Mouse (Mus musculus): ENCODE data around the gene Rnf113a2.

Gene Rnf113a2

DNA sequence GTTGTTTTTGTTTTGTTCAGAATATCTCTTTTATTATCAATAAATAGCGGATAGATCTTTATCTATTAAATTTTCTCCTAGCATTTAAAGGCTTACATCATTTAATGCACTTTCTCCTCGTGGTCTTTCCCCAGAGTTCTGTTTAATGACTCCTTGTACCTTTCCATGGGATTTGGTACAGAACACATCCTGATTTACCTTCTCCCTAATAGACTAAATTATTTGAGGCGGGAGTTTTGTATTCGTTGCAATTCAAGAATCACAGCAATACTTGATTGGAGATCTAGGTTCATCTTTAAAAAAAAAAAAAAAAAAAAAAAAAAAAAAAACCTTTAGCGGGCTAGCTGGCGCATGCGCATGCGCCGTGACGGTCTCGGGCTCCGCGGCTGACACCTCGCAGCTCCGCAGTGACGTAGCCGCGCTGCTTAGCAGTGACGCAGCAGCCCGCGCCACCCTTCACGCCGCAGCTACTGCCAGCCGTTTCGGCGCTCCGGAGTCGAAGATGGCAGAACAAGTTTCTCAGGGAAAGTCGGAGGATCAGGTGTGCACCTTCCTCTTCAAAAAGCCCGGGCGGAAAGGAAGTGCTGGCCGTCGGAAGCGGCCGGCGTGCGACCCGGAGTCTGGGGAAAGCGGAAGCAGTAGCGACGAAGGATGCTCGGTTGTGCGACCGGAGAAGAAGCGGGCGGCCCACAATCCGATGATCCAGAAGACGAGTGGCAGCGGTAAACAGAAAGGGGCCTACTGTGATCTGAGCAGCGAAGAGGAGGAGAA is at the start of gene Rnf113a2:
TSS of gene Rnf113a2 (plus strand) at position 363 of the 771 bp plus-strand sequence.
- DNase-seq = peak; percentile 75

DNA sequence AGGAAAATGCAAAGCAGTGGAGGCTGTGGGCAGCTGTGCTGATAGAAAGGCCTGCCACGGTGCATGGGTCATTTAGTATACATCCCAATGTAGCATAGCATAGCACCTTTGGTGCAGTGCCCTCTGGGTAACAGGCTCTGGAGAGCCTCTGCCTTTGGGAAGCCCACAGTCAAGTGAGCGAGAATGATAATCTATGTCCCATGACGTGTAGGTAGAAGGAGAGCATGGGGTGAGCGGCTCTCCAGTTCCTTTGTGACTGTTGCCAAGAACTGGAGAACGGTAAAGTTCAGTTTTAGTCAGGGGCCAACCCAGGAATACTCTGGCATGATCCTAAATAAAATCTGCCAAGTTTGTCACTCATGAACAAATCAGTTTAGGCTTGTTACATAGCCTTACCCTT is 45.3 kb upstream of the Rnf113a2 start:
- no peak for DNase-seq

GRCm38 (mm10) chr12:84373831-84374481 is 43.0 kb upstream of the Rnf113a2 start:
- DNase-seq = no peak

DNA sequence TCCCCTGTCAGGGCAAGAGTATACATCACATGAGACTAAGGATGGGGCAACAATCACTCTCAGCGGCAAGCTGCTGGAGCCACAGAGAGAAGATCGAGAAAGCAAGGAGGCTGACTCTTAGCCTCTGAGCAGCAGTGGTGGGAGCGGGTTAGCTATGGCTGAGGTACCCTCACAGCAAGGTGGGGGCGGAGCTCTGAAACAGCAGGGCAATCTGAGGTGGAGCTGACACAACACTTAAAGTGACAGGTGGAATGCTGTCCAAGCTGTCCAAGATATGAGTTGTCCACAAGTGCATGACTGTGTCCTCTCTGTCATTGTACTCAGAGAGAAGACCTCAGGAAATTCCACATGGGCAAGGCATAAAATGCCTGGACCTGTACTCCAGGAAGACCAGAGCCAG is 34.6 kb upstream of the Rnf113a2 start:
- no peak for DNase-seq

DNA sequence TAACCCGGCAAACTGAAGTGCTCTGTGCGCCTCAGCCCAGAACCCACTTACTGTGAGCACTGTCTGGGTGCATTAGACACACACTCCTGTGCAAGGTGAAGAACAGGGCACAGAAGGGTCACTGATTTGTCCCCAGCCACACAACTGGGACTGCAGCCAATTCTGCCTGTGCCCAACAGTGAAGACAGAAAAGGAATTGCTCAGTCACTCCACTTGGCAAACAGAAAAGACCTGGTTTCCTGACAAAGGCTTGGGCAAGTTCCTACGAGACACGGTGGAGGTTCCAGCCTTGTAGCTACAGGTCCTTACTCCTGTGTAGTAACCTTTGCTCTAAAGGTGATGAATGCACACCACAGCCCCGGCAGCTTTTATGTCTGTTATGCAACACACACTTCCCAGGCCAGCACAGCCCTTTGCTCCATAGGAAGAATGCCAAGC is 32.3 kb upstream of the Rnf113a2 start:
- DNase-seq = no peak

DNA sequence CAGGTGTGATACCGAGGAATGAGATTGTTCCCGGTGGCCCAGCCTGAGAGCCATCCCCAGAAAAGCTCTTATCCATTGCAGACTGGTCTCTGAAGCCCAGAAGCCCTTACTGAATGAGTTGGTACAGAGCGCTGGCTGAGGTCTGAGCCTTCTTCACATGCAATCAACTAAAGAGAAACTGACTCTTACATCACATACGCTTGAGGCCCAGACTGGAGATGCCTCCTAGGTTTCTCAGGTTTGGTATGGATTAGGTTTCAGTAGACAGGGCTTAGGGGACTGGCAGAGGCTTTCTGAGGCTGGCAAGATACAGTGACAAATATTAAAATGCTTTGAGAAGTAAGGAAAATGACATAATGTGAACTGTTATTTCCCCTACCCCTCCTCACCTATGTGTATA is 31.6 kb upstream of the Rnf113a2 start:
- no peak for DNase-seq

GRCm38 (mm10) chr12:84388097-84388496 is 28.9 kb upstream of the Rnf113a2 start:
- DNase-seq = no peak

GRCm38 (mm10) chr12:84388774-84389400 is 28.1 kb upstream of the Rnf113a2 start:
- DNase-seq = no peak

- no peak for DNase-seq
Observed at GRCm38 (mm10) chr12:84390336-84390735, 26.7 kb upstream of the Rnf113a2 start.

- no peak for DNase-seq
Observed at GRCm38 (mm10) chr12:84392681-84393080, 24.3 kb upstream of the Rnf113a2 start.

DNA sequence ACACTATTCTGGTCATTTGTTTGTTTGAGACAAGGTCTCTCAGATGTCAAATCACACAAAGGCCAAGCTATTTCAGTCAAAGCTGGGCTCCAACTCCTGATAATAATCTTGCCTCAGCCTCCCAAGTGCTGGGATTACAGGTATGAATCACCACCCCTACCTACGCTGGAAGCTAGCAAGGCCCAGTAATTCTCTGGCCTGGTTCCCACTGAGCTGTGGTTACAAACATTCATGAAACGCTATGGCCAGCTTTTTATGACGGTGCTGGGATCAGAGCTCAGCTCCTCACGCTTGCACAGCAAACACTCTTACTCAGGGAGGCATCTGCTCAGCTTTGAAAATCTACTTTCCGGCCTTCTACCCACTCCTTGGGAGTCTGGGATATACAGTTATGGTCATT is 23.1 kb upstream of the Rnf113a2 start:
- no peak for DNase-seq

- DNase-seq = no peak
Observed at GRCm38 (mm10) chr12:84396947-84397679, 19.9 kb upstream of the Rnf113a2 start.

GRCm38 (mm10) chr12:84397685-84398084 is 19.3 kb upstream of the Rnf113a2 start:
- DNase-seq = no peak

DNA sequence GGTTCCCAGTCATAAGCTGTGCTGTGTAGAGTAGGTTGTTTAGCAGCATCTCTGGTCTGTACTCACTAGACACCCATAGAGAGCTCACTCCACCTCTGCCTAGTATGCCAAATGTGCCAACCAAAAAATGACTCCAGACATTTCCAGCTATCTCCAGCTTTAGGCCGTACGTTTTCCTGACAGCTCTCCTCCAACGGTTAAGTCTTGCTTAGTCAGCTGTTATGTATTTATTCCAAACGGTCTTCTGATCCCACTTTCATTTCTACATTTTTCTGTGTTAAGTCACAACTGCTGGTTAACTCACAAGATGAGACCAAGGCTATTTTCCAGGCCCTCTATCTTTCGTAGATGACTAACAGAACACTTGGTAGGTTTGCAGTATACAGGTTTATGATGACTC is 18.4 kb upstream of the Rnf113a2 start:
- no peak for DNase-seq

DNA sequence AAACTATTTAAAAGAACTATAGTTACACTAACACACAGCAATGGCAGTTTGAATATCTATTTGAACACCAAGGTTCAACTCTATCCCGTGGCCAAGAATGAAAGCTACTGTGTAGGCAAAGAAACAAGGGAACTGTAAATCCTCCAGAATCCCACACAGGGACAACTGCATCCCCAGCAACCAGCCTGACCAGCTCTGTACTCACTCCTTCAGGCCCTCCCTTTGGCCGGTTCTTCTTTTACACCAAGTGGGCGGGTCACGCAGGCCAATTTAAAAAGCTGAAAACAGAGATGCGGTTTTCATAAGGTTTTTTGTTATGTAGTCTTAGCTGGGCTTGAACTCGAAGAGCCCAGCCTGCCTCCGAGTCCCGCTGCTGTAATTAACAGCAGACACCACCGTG is 17.9 kb upstream of the Rnf113a2 start:
- DNase-seq = no peak

DNA sequence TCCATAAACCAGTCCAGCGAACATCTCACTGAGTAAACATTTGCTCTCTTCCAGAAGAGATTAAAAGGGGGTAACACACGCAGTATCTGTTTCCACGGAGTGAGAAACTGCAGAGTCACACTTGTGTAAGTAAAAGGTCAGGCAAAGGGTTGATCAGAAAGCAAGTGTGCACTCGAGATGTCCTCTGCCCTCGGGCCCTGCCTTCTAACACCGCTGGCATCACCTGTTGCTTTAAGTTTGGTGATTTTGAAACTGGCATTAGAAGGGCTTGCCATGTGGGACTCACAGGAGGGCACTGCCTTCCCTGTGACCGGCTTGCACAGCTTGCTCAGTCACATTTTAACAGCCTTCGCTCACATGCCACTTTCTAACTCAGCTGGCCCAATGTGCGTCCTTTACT is 17.3 kb upstream of the Rnf113a2 start:
- DNase-seq = no peak

DNA sequence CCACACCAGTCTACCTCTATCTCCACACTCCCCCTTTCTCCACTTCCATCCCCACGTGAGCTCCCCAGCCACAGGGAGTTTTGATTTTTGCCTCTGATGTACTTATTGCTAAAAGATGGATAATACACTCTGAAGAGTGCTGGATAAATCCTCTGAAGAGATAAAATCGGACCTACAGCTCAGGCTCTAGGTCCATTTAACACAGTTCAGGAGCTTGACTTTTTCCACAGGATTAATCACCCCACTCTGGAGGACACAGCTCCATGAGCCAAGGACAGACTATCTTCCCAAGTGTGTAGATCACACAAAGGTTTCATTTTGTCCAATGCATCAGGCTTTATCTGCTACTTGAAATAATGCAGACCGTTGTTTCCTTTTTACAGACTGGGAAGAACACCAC is 16.9 kb upstream of the Rnf113a2 start:
- no peak for DNase-seq

- DNase-seq = no peak
Observed at GRCm38 (mm10) chr12:84400653-84401052, 16.3 kb upstream of the Rnf113a2 start.

DNA sequence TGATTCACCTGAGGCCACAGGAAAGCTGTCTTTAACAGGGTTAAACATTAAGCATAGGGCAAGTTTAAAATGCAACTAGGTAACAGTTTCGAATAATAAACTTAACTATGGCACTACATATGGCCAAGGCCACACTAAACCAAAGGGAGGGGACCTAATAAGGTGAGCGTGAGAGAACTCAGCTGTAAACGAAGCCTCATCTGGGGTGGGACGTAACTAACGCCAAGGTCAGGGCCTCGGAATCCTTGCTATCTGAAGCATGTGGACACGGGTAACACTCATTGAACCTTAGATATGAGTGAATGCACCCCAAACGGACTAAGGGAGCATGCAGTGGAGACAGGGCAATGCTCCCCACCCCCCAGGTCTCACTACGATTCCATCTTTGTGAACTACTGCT is 14.1 kb upstream of the Rnf113a2 start:
- DNase-seq = no peak

DNA sequence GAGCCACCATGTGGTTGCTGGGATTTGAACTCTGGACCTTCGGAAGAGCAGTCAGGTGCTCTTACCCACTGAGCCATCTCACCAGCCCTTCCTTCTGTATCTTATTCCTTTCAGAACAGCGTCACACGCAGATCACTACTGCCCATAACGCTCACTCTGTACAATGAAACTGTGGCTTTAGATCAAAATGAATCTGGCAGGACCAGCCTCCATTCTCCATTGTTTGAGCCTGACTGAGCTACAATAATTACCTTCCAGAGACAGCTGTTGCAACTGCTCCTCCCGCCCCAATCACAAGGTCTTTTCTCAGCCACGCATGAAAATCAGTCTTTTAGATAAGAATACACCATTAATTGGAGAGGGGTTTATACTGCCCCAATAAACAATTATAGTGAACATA is 12.5 kb upstream of the Rnf113a2 start:
- no peak for DNase-seq

- no peak for DNase-seq
Observed at GRCm38 (mm10) chr12:84407259-84407658, 9.7 kb upstream of the Rnf113a2 start.

- peak; percentile 32 for DNase-seq
Observed at GRCm38 (mm10) chr12:84407874-84408818, 8.8 kb upstream of the Rnf113a2 start.
